Mouse (Mus musculus) kidney, adult 2 months (tissue): ENCODE data around the gene Cnga1.

ENCODE experiments used
- CTCF ChIP-seq: fragments of 200-500 bp; conservative IDR thresholded peaks from 2 replicates; pipeline ENCODE4 v1.5.1; 2011; ENCODE audit warnings: low read depth, mild to moderate bottlenecking, control low read depth, low read length, moderate library complexity, mixed read lengths; ENCODE audit not compliant: insufficient read depth, insufficient read length
- POLR2A ChIP-seq: fragments of 200-500 bp; IDR thresholded peaks from one replicate; pipeline ENCODE4 v1.6.1; 2011; ENCODE audit warnings: low read depth, low read length, control low read depth

- TF ChIP-seq CTCF = no peak
- TF ChIP-seq POLR2A = no peak
Measured at GRCm38 (mm10) chr5:72674994-72675542, 31.0 kb upstream of the Cnga1 start.
